Mouse (Mus musculus) spleen, adult 12 weeks (tissue): ENCODE data around the gene Zfp37.
"Not testable (repeated sequence)": the region's sequence is repeated elsewhere in the genome, so short reads cannot be mapped to it uniquely, and the experiment has no call there.

ENCODE experiments used
- DNase-seq: peaks from one replicate; pipeline ENCODE4 v3.0.0; 2022; ENCODE audit warnings: low spot score

Gene Zfp37

DNA sequence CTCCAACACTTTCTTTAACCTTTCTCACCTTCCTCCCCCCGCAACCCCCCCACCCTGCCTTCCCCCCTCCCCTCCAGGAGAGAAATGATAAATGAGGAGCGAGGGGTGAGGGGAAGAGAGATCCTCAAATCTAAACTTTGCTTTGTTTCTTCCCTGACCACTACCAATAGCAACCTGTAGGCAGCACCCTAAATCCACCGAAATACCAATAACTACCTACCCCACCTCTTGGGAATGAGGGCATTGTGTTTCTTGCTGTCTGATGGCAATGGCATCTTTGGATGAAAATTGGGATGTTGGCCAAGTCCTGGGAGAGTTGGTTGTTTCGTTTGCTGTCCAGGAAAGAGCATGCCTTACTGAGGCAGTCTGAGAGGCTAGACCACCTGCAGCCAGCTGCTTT lies 20.8 kb downstream of the Zfp37 start:
- no peak for DNase-seq

- DNase-seq: no peak
These were observed 22.0 kb downstream of the Zfp37 start for GRCm38 (mm10) chr4:62208696-62209380.

- DNase-seq: no peak
These were observed 22.8 kb downstream of the Zfp37 start for GRCm38 (mm10) chr4:62207851-62208695.

DNA sequence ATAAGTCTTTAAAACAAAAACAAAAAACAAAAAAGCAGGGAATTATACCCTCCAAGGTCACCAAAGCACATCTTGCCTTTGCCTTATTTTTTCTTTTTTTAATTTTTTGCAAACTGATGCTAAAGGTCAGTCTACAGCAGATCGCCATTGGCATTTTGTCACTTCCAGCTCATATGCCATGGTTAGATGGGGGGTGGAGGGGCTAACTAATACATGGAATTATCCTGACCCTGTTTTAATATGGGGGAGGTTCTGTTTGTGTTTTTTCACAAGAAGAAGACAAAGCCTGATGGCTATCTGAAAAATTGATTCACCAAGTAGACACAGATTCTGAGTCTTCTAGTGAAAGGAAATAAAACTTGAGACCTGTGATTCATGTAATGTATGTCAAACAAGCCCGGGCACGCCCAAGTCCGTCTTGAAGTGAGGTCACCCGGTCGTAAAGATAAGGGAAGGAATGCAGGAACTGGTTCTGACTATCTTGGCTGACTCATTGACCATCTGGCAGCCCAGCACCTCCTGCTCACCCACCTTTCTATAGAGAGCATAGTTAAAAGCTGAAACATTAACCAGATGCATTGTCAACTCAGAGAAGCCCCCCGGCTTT lies 30.8 kb downstream of the Zfp37 start:
- DNase-seq: no peak

GRCm38 (mm10) chr4:62188778-62189177 lies 42.1 kb downstream of the Zfp37 start:
- no peak for DNase-seq

- DNase-seq: no peak
These were observed 53.6 kb downstream of the Zfp37 start for GRCm38 (mm10) chr4:62177282-62177681.

DNA sequence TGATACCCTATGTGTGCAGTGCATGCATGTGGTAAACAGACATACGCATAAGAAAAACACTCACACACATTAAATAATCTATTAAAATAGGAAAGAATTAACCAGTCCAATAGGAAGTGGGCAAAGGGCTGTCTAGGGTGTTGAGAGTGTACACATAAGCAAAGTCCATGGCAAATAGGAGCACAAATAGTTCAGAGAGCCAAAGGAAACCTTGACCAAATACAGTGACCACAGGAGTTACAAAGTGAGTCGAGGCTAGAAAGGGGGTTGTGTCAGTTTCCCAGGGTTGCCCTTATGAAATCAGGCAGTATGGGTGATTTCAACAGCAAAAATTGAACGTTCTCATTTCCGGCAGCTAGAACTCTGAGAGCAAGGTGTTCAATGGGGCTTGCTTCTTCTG lies 56.4 kb downstream of the Zfp37 start:
- no peak for DNase-seq

GRCm38 (mm10) chr4:62167636-62168035 lies 63.2 kb downstream of the Zfp37 start:
- not testable (repeated sequence) for DNase-seq

GRCm38 (mm10) chr4:62158401-62158800 lies 72.4 kb downstream of the Zfp37 start:
- no peak for DNase-seq

GRCm38 (mm10) chr4:62150811-62151210 lies 80.0 kb downstream of the Zfp37 start, which contains the start of gene Mup21:
Mup21 (minus strand) TSS chr4:62150863.
- no peak for DNase-seq
